Mouse (Mus musculus) hindbrain, postnatal 0 days (tissue): ENCODE results near the gene Fhad1. TPM values are rescaled to one million over a fixed set of nuclear protein-coding genes. Genes with fewer than 3 reads are reported as not detected.

Experiments used
- ATAC-seq: fragments of 200-750 bp; cut with Nextera tagmentation; 2 replicates; pipeline ENCODE4 v1.8.0; 2017; ENCODE audit warnings: mild to moderate bottlenecking, moderate TSS enrichment, moderate library complexity
- DNase-seq: peaks from one replicate; pipeline ENCODE4 v3.0.0-alpha.2; 2015; ENCODE audit warnings: low spot score
- H3K27ac ChIP-seq: fragments of 300-500 bp; sonication (generic); 2 replicates; pipeline ENCODE4 v1.5.1; 2014; ENCODE audit warnings: mild to moderate bottlenecking
- H3K27me3 ChIP-seq: fragments of 300-500 bp; sonication (generic); 2 replicates; pipeline ENCODE4 v1.6.1; 2014; ENCODE audit warnings: low read length, mixed read lengths; ENCODE audit not compliant: insufficient read depth
- H3K36me3 ChIP-seq: fragments of 300-500 bp; sonication (generic); 2 replicates; pipeline ENCODE4 v1.6.1; 2014; ENCODE audit warnings: low read length, mixed read lengths; ENCODE audit not compliant: insufficient read depth
- H3K4me1 ChIP-seq: fragments of 300-500 bp; sonication (generic); 2 replicates; pipeline ENCODE4 v1.6.1; 2014; ENCODE audit warnings: antibody characterized with exemption, low read length, mixed read lengths; ENCODE audit not compliant: insufficient read depth
- H3K4me2 ChIP-seq: fragments of 300-500 bp; sonication (generic); 2 replicates; pipeline ENCODE4 v1.6.1; 2014; ENCODE audit warnings: low read depth, mild to moderate bottlenecking, low read length, moderate library complexity, mixed read lengths
- H3K4me3 ChIP-seq: fragments of 300-500 bp; sonication (generic); 2 replicates; pipeline ENCODE4 v1.5.1; 2014; ENCODE audit warnings: low read length
- H3K9ac ChIP-seq: fragments of 300-500 bp; sonication (generic); replicated peaks from 2 replicates; pipeline ENCODE4 v1.6.1; 2014; ENCODE audit warnings: mild to moderate bottlenecking, low read length, moderate library complexity, mixed read lengths
- H3K9me3 ChIP-seq: fragments of 300-500 bp; sonication (generic); 2 replicates; pipeline ENCODE4 v1.6.1; 2016; ENCODE audit warnings: low read length, mixed read lengths
- CTCF ChIP-seq: IDR thresholded peaks from 2 replicates; pipeline ENCODE4 v1.5.1; 2016; ENCODE audit warnings: antibody characterized with exemption, control low read depth, low read depth
- WGBS: fragments of 180-500 bp; shearing (Covaris S2); extraction: QIAGEN DNeasy Blood & Tissue Kit; methylation state at CpG from one replicate; pipeline ENCODE4 v1.1.7; 2014; 5-methylcytosine and 5-hydroxymethylcytosine counted together
- polyA plus RNA-seq: library from polyadenylated mRNA; unstranded; fragments of >200 nt; fragmentation: Nextera tagmentation; extraction: Ambion mirVana; gene quantifications from 2 replicates; pipeline ENCODE4 v1.2.1, GENCODE M21; 2015
- total RNA-seq: library from RNA; depleted of rRNA; stranded (reverse); fragments of >200 nt; gene quantifications from 2 replicates; pipeline ENCODE4 v1.2.3, GENCODE M21; 2014; rRNA removed

Fhad1 gene
- total RNA-seq = 2.0 and 16.9 TPM in 2 replicates
- 5.8 and 7.5 TPM in 2 replicates for polyA plus RNA-seq

DNA sequence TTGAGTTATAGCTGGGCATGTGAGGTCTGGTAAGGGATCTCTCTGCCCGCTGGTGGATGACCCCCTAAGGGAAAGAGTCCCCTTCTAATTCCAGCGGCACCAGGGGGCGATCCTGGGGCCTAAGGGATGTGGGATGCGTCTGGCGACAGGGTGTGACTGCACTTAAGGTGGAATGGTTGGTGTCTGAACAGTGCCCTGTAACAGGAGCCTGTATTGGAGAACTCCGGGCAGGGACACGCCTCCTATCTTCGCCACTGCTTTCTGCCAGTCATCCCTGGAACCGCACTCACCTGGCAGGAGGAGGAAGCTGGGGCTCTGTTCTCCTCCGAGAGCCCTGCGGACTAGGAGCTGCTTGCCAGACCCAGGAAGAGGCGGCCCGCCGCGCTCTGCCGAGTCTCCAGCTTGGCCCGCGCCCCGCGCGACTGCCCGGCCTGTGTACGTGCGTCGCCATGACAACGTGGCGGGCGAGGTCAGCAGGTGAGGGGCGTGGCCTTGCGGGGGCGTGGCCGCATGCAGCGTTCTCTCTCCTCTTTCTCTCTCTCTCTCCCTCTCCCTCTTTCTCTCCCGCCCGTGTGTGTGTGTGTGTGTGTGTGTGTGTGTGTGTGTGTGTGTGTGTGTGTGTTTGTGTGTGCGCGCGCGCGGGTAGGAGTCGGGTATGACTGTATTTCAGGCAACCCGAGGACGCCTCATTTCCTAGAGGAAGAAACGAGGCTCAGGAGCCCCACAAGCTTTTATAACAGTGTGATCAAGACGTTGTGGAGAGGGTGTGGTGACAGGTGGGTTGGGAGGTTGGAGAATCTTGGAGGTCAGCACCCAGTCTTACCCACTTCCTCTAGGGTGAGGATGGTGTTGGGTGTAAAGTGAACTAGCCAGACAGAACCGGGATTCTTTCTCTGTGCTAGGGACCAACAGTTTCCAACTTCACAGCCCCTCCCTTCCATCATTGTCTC is at the start of gene Fhad1:
Gene Fhad1 (minus strand): TSS at position 424 of the 950 bp plus-strand sequence.
- DNase-seq (peak; percentile 84), ATAC-seq (peak; percentile 82)
- peak within 1 kb of the TSS; percentile 73 for H3K4me2 ChIP-seq
- 2% methylated on average over 36 of the region's 46 CpGs for WGBS
- H3K36me3 ChIP-seq = no peaks in the 10 kb centered on the region
- H3K27me3 ChIP-seq = no peaks in the 10 kb centered on the region
- H3K9me3 ChIP-seq = no peaks in the 10 kb centered on the region
- peak within 1 kb of the TSS; percentile 48 for H3K4me3 ChIP-seq
- H3K4me1 ChIP-seq = peaks cover 5% of the 10 kb centered on the region; the same call in 1 of the 2 replicates
- H3K9ac ChIP-seq = peak within 1 kb of the TSS; percentile 49; the same call in 1 of the 2 replicates
- peak; percentile 44 for TF ChIP-seq CTCF
- peak within 1 kb of the TSS; percentile 60 for H3K27ac ChIP-seq

GRCm38 (mm10) chr4:142063057-142063534 is 48.2 kb upstream of the Fhad1 start:
- no peak for ATAC-seq
- no peak overlapping the region for H3K27ac ChIP-seq
- no peaks in the 10 kb centered on the region for H3K4me1 ChIP-seq
- H3K4me2 ChIP-seq = no peak overlapping the region
- DNase-seq = no peak
- H3K36me3 ChIP-seq = no peaks in the 10 kb centered on the region
- WGBS = 89% methylated on average over 8 of the region's 8 CpGs
- H3K4me3 ChIP-seq = no peak overlapping the region
- TF ChIP-seq CTCF = no peak
- H3K9me3 ChIP-seq = no peaks in the 10 kb centered on the region
- H3K27me3 ChIP-seq = no peaks in the 10 kb centered on the region
- H3K9ac ChIP-seq = no peak overlapping the region

DNA sequence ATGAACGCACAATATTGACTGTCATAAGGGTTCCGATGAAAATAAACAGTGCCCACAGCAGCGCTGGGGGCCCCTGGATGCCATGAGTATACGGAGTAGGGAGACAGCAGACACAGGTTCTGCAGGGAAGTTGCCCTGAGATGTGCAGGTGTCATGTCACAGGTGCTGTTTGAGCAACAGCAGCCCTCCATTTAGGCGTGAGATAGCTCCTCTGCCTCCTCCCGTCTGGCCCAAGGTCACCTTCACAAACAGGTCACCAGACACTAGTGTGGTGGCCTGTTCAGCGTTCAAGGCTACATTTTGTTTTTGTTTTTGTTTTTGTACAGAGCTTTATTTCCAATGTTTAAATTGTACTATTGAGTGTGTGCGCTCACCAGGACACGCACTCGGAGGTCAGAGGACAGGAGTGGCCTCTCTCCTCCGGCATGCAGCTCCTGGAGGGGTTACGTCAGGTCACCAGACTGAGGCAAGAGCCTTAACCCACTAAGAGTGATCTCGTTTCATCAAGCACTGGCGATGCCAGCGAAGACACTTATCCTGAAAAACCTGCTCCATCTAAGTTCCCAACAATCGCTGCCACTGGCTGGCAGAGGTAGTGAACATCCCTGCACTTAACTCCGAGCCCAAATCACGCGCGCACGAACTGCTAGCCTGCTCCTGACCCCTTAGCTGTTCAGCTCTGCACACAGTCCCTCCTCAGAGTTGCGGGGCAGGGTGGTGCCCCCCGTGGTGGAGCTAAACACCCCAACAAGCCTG is 46.8 kb upstream of the Fhad1 start:
- Histone ChIP-seq H3K9ac (no peak overlapping the region), H3K36me3 (no peaks in the 10 kb centered on the region), H3K4me2 (no peak overlapping the region), H3K9me3 (no peaks in the 10 kb centered on the region), H3K27ac (no peak overlapping the region), H3K4me1 (peaks cover 7% of the 10 kb centered on the region; the same call in 1 of the 2 replicates), H3K4me3 (no peak overlapping the region), H3K27me3 (no peaks in the 10 kb centered on the region)
- no peak for ATAC-seq
- DNase-seq = no peak
- TF ChIP-seq CTCF = no peak
- 82% methylated on average over 23 of the region's 23 CpGs for WGBS

GRCm38 (mm10) chr4:142060455-142061378 is 45.8 kb upstream of the Fhad1 start:
- 56% methylated on average over 18 of the region's 18 CpGs for WGBS
- peak; percentile 76 for ATAC-seq
- DNase-seq = peak; percentile 86

GRCm38 (mm10) chr4:142059841-142060193 is 44.9 kb upstream of the Fhad1 start:
- Histone ChIP-seq H3K4me2 (no peak overlapping the region), H3K4me3 (no peak overlapping the region), H3K9ac (no peak overlapping the region), H3K9me3 (no peaks in the 10 kb centered on the region), H3K27me3 (no peaks in the 10 kb centered on the region), H3K4me1 (peaks cover 7% of the 10 kb centered on the region; the same call in 1 of the 2 replicates), H3K27ac (no peak overlapping the region), H3K36me3 (no peaks in the 10 kb centered on the region)
- ATAC-seq = no peak
- no peak for DNase-seq
- no peak for TF ChIP-seq CTCF
- WGBS = 66% methylated on average over 8 of the region's 8 CpGs

More at GRCm38 (mm10) chr4:142060455-142061378, 45.8 kb upstream of the Fhad1 start:
- Histone ChIP-seq H3K36me3 (no peaks in the 10 kb centered on the region), H3K4me1 (peaks cover 7% of the 10 kb centered on the region; the same call in 1 of the 2 replicates), H3K4me2 (no peak overlapping the region), H3K9me3 (no peaks in the 10 kb centered on the region), H3K27ac (peak overlapping the region; percentile 57; the same call in 1 of the 2 replicates), H3K9ac (no peak overlapping the region), H3K27me3 (no peaks in the 10 kb centered on the region), H3K4me3 (no peak overlapping the region)
- TF ChIP-seq CTCF = no peak
